Mouse (Mus musculus) forelimb bud, embryonic 11.5 days (tissue): ENCODE results near the gene Hes3.

ENCODE experiments used
- DNase-seq: peaks from one replicate; pipeline ENCODE4 v3.0.0-alpha.2; 2012; ENCODE audit warnings: low read depth, low spot score

Hes3 gene

GRCm38 (mm10) chr4:152281601-152282000 is 9.9 kb downstream of the Hes3 start:
- DNase-seq: no peak

GRCm38 (mm10) chr4:152278986-152279385 is 12.5 kb downstream of the Hes3 start:
- no peak for DNase-seq

DNA sequence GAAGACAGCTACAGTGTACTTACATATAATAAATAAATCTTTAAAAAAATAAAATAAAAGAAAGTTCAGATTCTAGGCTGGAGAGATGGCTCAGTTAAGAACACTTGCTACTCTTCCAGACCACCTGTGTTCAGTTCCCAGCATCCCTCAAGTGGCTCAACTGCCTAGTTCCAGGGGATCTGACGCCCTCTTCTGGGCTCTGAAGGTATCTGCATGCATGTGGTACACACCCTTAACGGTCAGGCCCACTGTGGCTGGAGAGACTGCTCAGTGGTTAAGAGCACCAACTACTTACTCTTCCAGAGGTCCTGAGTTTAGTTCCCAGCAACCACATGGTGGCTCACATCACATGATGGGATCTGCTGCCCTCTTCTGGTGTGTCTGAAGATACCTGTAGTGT is 13.5 kb downstream of the Hes3 start:
- DNase-seq: no peak

GRCm38 (mm10) chr4:152276389-152277347 is 14.8 kb downstream of the Hes3 start:
- no peak for DNase-seq

DNA sequence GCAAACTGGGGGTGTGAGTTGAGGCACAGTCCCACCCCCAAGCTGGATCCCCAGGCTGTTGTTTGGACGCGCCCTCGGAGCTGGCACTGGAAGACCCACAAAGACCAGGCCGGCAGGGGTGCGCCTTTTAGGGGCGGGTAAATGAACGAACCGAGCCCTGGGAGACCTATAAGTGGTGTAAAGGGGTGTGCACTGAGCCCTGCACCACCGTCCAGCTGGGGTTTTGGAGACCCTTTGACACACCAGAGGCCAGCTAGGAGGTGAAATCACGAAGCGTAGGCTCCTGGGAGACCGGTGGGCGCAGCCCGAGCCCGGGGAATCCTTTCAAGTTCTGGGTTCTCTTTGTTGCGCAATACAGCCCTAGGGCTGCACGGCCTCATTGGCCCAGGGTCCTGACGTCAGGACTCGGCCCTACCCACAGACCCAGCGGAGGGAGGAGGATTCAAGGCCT is 16.8 kb downstream of the Hes3 start:
- peak; percentile 53 for DNase-seq

DNA sequence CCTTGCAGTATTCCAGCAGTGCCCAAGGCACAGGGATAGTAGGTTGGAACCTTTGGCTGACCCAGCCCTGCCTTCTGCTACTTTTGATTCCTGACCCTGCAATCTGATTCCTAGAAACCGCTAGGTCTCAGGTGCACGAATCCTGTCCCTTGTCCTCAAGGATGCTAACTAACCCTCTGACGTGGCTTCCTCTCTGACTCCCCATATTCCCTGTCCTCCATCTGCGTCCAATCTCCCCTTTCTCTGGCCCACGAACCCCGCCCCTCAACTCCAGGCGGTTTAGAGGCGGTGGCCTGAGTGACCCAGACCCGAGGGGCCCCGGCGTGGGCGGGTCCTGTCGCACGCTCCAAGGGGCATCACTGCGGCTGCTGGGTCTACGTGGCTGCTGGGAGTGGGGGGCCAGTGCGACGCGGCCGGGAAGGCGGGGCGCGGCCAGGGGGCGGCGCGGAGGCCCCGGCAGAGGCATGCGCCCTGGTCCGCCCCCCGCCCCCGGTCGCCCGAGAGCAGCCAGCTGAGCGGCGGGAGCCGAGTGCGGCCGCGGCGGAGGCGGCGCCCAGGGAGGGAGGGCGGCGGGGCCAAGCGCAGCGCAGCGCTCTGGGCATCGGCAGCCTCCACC is 17.7 kb downstream of the Hes3 start, which contains the start of gene Gpr153:
TSS of gene Gpr153 (plus strand) at position 612 of the 616 bp plus-strand sequence.
- DNase-seq: peak; percentile 54

GRCm38 (mm10) chr4:152273191-152273590 is 18.3 kb downstream of the Hes3 start:
- no peak for DNase-seq

DNA sequence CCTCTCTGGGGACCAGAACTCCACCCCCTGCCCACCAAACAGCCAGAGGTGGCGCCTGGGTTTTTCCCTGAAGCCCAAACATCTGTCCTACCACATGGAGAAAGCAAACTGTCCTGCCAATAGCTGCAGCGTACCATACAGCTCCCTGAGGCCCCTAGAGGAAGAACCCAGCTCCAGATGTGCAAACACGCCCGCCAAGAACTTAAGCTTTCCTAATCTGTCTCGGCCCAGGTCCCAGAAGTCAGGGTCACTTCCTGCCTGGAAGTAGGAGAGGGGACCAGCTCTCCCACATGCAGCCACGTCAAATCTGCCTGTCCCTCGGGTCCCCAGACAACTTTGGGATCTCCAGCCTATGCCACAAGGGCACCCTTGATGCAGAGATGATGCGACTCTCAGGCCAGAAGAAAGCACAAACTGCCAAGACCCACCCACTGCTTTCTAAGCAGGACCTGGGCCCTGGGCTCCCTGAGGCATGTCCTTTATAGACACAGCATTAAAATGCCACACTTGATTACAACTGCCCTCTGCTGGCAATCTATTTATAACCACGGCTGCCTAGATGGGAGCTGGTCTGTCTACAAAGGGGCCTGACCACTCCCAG is 18.9 kb downstream of the Hes3 start:
- no peak for DNase-seq

GRCm38 (mm10) chr4:152272006-152272405 is 19.5 kb downstream of the Hes3 start:
- DNase-seq: no peak

DNA sequence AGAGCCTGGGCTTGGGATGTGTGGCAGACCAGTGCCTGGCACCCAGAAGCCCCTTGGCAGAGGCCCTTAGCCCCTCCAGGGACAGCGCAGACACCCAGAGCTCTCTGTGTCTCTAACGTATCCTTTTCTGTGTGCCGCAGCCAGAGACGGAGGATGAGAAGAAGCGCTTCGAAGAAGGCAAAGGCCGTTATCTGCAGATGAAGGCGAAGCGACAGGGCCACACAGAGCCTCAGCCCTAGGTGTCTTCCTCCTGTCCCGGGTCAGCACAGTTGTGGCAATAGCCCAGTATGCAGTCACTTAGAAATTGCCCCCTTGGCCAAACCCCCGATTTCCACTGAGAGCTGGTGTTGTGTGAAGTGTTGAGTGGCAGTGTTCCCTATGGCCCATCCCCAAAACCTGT is 20.1 kb downstream of the Hes3 start:
- DNase-seq: no peak

DNA sequence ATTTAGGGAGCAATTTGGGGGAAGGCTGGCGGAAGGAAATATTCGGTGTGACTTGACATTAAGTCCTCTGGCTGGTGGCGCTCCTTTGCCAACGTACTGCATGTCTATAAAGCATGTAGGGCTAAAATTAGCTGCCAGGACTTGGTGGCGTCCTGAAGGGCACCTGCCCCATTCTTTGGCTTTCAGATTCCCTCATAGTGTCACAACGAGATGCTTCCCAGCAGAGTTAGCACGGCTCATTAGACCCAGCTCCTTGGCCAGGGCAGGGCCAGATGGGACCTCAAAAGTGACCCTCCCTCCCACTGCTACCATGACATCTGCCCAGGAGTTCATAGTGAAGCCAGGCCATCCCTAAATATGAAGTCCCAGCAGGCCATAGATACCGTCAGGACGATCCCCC is 20.9 kb downstream of the Hes3 start:
- no peak for DNase-seq

- DNase-seq: no peak
Measured at GRCm38 (mm10) chr4:152269967-152270366, 21.5 kb downstream of the Hes3 start.

- DNase-seq: no peak
Measured at GRCm38 (mm10) chr4:152267748-152268369, 23.6 kb downstream of the Hes3 start.

GRCm38 (mm10) chr4:152266236-152266895 is 25.1 kb downstream of the Hes3 start:
- no peak for DNase-seq

DNA sequence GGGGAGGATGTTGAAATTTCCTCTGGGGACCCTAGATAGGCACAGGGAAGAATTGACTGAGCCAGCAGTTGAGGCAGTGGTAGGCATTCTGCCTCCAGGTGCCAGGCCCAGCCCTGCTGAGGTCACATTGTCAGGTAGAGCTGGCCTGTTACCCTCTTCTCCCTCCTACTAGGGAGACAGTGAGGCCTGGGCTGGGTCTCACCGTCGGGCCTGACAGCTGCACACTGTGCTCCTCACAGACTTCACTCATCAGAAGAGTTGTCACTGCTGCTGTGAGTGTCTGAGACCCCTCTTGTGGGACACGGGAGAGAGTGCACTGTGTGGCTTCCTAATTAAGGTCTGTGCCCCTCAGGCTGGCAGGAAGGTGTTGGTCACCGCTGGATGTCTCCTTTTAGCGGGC is 25.7 kb downstream of the Hes3 start:
- DNase-seq: no peak

- no peak for DNase-seq
Measured at GRCm38 (mm10) chr4:152264867-152265568, 26.4 kb downstream of the Hes3 start.

DNA sequence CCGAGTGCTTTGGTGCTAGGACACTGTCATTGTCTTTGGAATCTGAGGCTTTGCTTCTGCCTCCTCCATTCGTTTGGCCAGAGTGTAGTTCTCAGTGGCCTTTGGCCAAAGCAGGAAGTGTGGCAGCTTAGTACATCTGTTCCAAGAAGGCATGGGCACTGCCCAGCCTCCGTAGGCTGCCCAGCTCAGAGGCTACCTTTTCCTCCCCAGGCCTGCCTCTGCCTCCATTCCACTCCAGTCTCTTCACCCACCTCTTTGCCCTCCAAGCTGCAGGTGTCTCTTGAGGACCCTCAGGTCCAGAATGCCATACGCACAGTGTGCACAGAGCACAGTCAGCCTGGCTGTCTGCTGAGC is 27.3 kb downstream of the Hes3 start:
- DNase-seq: no peak

DNA sequence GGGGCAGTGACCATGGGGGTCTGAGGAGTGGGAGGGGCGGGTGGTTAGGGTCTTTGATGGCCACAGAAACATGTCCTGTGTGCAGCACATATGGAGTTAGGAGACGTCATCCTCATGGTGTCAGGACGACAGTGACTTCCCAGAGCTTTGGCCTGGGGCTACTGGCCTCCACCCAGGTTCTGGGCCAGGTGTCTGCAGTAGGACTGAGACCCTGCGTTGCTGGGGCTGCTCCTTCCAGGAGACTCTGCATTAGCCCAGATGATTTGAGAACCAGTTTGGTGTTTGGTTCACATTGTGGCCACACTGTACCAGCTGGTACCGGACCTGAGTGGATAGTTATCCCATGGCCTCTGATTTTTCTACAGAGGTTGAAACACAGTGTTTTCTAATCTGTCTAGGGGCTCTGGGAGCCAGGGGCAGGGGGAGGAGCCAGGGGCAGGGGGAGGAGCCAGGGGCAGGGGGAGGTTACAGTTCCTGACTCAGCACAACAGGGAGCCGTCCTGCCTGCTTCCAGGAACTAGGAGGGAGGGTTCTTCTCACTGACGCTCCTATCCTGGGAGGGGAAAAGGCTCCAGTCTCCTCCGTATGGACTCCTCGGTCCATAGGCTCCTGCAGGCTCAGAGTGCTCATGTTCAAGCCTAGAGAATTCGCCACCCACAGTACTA is 27.8 kb downstream of the Hes3 start:
- DNase-seq: no peak

DNA sequence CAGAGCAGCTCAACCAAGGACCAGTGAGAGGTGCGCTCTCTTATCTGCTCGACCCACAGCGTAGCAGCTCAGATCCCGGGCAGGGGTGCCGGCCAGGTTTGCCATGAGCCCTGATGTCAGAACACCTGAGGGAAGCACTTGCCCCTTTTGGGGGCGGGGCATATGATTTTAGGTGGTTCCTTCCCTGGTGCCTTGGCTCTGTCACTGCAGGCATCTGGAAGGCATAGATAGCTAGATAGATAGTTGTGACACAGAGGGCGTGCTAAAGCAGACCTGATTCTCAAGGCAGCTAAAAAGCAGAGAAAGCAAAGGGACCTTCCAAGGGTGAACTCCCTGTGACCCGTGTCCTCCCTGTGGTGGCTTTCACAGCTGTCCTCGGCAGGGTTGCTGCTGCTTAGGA is 28.4 kb downstream of the Hes3 start:
- DNase-seq: no peak

DNA sequence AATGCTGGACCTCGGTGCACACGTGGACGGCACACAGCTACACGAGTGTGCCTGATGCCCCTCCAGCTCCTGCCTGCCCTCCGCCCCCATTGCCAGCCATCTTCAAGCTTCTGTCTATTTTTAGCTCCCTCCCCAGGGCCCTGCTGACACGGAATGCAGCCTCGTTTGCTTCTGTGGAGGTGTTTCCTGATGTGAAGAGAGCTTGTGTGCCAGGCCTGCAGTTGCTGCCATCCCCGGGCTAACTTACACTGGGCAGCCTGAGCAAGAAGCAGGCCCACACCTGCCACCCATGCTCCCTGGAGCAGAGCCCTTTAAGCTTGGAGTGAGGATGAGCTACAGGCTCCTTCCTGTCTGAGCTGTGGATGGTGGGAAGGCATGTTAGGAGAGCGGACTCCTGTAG is 29.3 kb downstream of the Hes3 start:
- DNase-seq: no peak
